In the genomic region with DNA sequence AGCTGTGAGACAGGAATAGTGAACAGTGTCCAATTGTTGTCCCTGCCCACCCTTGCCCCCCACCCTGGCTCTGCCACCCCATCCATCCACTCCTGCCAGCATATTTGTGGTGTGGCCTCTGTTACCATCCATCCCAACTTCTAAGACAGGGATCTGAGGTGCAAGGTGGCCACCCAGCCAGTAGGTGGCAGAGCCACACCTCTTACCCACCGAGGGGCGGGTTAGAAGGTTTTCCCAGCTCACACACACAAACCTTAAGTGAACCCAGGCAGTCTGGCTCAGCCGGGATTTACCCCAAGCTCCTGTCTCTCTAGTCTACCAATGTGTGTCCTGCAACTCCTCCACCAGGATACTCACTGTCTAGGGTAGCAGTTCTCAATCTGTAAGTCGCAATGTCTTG, we compare ENCODE assay signal across 9 mouse cellular contexts. TPM values are rescaled to one million over a fixed set of nuclear protein-coding genes. Genes with fewer than 3 reads are reported as not detected.
DNase-seq lines count a peak whose midpoint lies in the region; ATAC-seq and TF ChIP-seq lines count a peak whose summit lies in the region.
"Had no signal": no experiment of that assay in that cellular context is flagged by ENCODE, and none has a peak within 500 bp of the region (broad histone marks: within the 10 kb centered on the region; RNA-seq: fewer than 3 reads in every experiment).

No protein-coding gene starts in this region.

- TF ChIP-seq CTCF in liver, embryonic 14.5 days (IDR thresholded peaks at IDR 0.05; ENCODE audit: low read depth), result peak; percentile 81

- H3K9ac ChIP-seq in kidney, embryonic 16.5 days (replicated peaks; ENCODE audit: low read length), result no peak overlapping the region
- no peak overlapping the region for H3K9ac ChIP-seq in liver, embryonic 14.5 days (replicated peaks)
- no peak overlapping the region for H3K9ac ChIP-seq in hindbrain, embryonic 14.5 days
- H3K9ac ChIP-seq: limb, embryonic 15.5 days had no signal

- peak; percentile 65 for DNase-seq in kidney, adult 11 months
- DNase-seq in CD4-positive, CD25-positive, alpha-beta regulatory T cell, adult 2 months (ENCODE audit: low read depth, low spot score), result peak; percentile 68
- peak; percentile 56 for DNase-seq in R1 (ENCODE audit: low read depth, low spot score)
- peak; percentile 49 for DNase-seq in embryonic facial prominence, embryonic 10.5 days (ENCODE audit: low spot score)
- DNase-seq in liver, embryonic 14.5 days (ENCODE audit: low read depth in 3 of 3, low spot score in 3 of 3), result no peak
- peak; percentile 68 for DNase-seq in thymus, postnatal 14 days
- DNase-seq in hindbrain, embryonic 14.5 days (ENCODE audit: low spot score), result no peak

- no peak overlapping the region for H3K27ac ChIP-seq in kidney, embryonic 16.5 days (ENCODE audit: low read length)
- H3K27ac ChIP-seq in embryonic facial prominence, embryonic 10.5 days (replicated peaks), result no peak overlapping the region
- no peak overlapping the region for H3K27ac ChIP-seq in liver, embryonic 14.5 days
- H3K27ac ChIP-seq in hindbrain, embryonic 14.5 days, result no peak overlapping the region
- H3K27ac ChIP-seq: limb, embryonic 15.5 days had no signal

- H3K4me2 ChIP-seq in kidney, embryonic 16.5 days (replicated peaks; ENCODE audit: low read depth, low read length), result no peak overlapping the region
- H3K4me2 ChIP-seq in liver, embryonic 14.5 days (ENCODE audit: low read depth), result no peak overlapping the region
- H3K4me2 ChIP-seq in hindbrain, embryonic 14.5 days (replicated peaks), result no peak overlapping the region
- H3K4me2 ChIP-seq: limb, embryonic 15.5 days had no signal

- H3K36me3 ChIP-seq in kidney, embryonic 16.5 days (ENCODE audit: insufficient read depth, low read length), result no peaks in the 10 kb centered on the region
- H3K36me3 ChIP-seq in embryonic facial prominence, embryonic 10.5 days (replicated peaks), result no peaks in the 10 kb centered on the region
- no peaks in the 10 kb centered on the region for H3K36me3 ChIP-seq in liver, embryonic 14.5 days (replicated peaks; ENCODE audit: control insufficient read depth, insufficient read depth, low read depth)
- no peaks in the 10 kb centered on the region for H3K36me3 ChIP-seq in hindbrain, embryonic 14.5 days (replicated peaks; ENCODE audit: control insufficient read depth, insufficient read depth)
- H3K36me3 ChIP-seq: limb, embryonic 15.5 days had no signal

- no peak for ATAC-seq in kidney, embryonic 16.5 days (ENCODE audit: low FRiP score, low TSS enrichment)
- ATAC-seq in liver, embryonic 14.5 days (ENCODE audit: insufficient read depth), result no peak
- ATAC-seq in hindbrain, embryonic 14.5 days (ENCODE audit: low FRiP score), result no peak

- H3K9me3 ChIP-seq in kidney, embryonic 16.5 days (ENCODE audit: low read length), result no peaks in the 10 kb centered on the region
- H3K9me3 ChIP-seq in embryonic facial prominence, embryonic 10.5 days, result no peaks in the 10 kb centered on the region
- no peaks in the 10 kb centered on the region for H3K9me3 ChIP-seq in liver, embryonic 14.5 days (ENCODE audit: control insufficient read depth, low read length)
- no peaks in the 10 kb centered on the region for H3K9me3 ChIP-seq in hindbrain, embryonic 14.5 days (ENCODE audit: control insufficient read depth, low read length)
- H3K9me3 ChIP-seq: limb, embryonic 15.5 days had no signal

- no peaks in the 10 kb centered on the region for H3K27me3 ChIP-seq in kidney, embryonic 16.5 days (ENCODE audit: insufficient read depth, low read length)
- H3K27me3 ChIP-seq in embryonic facial prominence, embryonic 10.5 days (replicated peaks; ENCODE audit: low read depth, poor library complexity, severe bottlenecking), result no peaks in the 10 kb centered on the region; the same call in none of the 2 replicates
- no peaks in the 10 kb centered on the region for H3K27me3 ChIP-seq in liver, embryonic 14.5 days (ENCODE audit: control insufficient read depth, insufficient read depth, low read length)
- no peaks in the 10 kb centered on the region; the same call in 1 of the 2 replicates for H3K27me3 ChIP-seq in hindbrain, embryonic 14.5 days (ENCODE audit: control insufficient read depth, insufficient read depth, low read length)

- no peak for TF ChIP-seq EP300 in liver, embryonic 14.5 days (IDR thresholded peaks at IDR 0.05; ENCODE audit: low read depth)

- no peak overlapping the region for H3K4me3 ChIP-seq in kidney, embryonic 16.5 days (ENCODE audit: low read length)
- no peak overlapping the region for H3K4me3 ChIP-seq in embryonic facial prominence, embryonic 10.5 days
- no peak overlapping the region for H3K4me3 ChIP-seq in liver, embryonic 14.5 days (ENCODE audit: insufficient read depth in 1 of 2, low read depth in 2 of 2, low read length in 2 of 2)
- H3K4me3 ChIP-seq in hindbrain, embryonic 14.5 days (replicated peaks; ENCODE audit: low read length), result no peak overlapping the region
- H3K4me3 ChIP-seq: limb, embryonic 15.5 days had no signal

- WGBS in kidney, embryonic 16.5 days, result 24% methylated on average over 4 of the region's 4 CpGs
- 27% methylated on average over 4 of the region's 4 CpGs for WGBS in embryonic facial prominence, embryonic 10.5 days
- 17% methylated on average over 4 of the region's 4 CpGs for WGBS in liver, embryonic 14.5 days (ENCODE audit: insufficient replicate concordance)
- 27% methylated on average over 4 of the region's 4 CpGs for WGBS in hindbrain, embryonic 14.5 days

- no peaks in the 10 kb centered on the region for H3K4me1 ChIP-seq in kidney, embryonic 16.5 days (ENCODE audit: insufficient read depth, low read length)
- peaks cover 14% of the 10 kb centered on the region for H3K4me1 ChIP-seq in embryonic facial prominence, embryonic 10.5 days
- no peaks in the 10 kb centered on the region for H3K4me1 ChIP-seq in liver, embryonic 14.5 days (replicated peaks; ENCODE audit: control insufficient read depth in 2 of 2, insufficient read depth in 2 of 2, low read length in 1 of 2)
- H3K4me1 ChIP-seq in hindbrain, embryonic 14.5 days (replicated peaks; ENCODE audit: control insufficient read depth, insufficient read depth, low read length), result no peaks in the 10 kb centered on the region
- H3K4me1 ChIP-seq: limb, embryonic 15.5 days had no signal

RNA-seq across cellular contexts. Expression of a gene that starts 30.5 kb away (rescaled TPM):
- polyA plus RNA-seq in kidney, embryonic 16.5 days (2015; fragmentation: Nextera tagmentation; extraction: Ambion mirVana), result 4.1 and 4.7 TPM in 2 replicates
- 2.3 TPM in 2 replicates for polyA plus RNA-seq in embryonic facial prominence, embryonic 10.5 days (2016; fragmentation: Nextera tagmentation; extraction: Ambion mirVana)
- polyA plus RNA-seq in liver, embryonic 14.5 days (2012; rRNA removed), result 0.02 and 0.03 TPM in 2 replicates
- polyA plus RNA-seq in liver, embryonic 14.5 days (2014; fragmentation: Nextera tagmentation; extraction: Ambion mirVana), result not detected in 2 replicates
- 4.9 and 6.1 TPM in 2 replicates for polyA plus RNA-seq in hindbrain, embryonic 14.5 days (2014; fragmentation: Nextera tagmentation; extraction: Ambion mirVana)

RNA-seq across cellular contexts. Expression of a gene that starts 32.3 kb away (rescaled TPM):
- polyA plus RNA-seq in kidney, embryonic 16.5 days (2015; fragmentation: Nextera tagmentation; extraction: Ambion mirVana), result 90.4 and 101 TPM in 2 replicates
- 89.0 and 93.2 TPM in 2 replicates for polyA plus RNA-seq in embryonic facial prominence, embryonic 10.5 days (2016; fragmentation: Nextera tagmentation; extraction: Ambion mirVana)
- 1.1 and 1.3 TPM in 2 replicates for polyA plus RNA-seq in liver, embryonic 14.5 days (2012; rRNA removed)
- 1.5 and 2.2 TPM in 2 replicates for polyA plus RNA-seq in liver, embryonic 14.5 days (2014; fragmentation: Nextera tagmentation; extraction: Ambion mirVana)
- 22.8 and 28.4 TPM in 2 replicates for polyA plus RNA-seq in hindbrain, embryonic 14.5 days (2014; fragmentation: Nextera tagmentation; extraction: Ambion mirVana)

RNA-seq across cellular contexts. Expression of a gene that starts 56.6 kb away (rescaled TPM):
- 70.2 and 94.1 TPM in 2 replicates for polyA plus RNA-seq in kidney, embryonic 16.5 days (2015; fragmentation: Nextera tagmentation; extraction: Ambion mirVana)
- 120 and 121 TPM in 2 replicates for polyA plus RNA-seq in embryonic facial prominence, embryonic 10.5 days (2016; fragmentation: Nextera tagmentation; extraction: Ambion mirVana)
- polyA plus RNA-seq in liver, embryonic 14.5 days (2012; rRNA removed), result 12.4 and 13.5 TPM in 2 replicates
- 33.6 and 40.4 TPM in 2 replicates for polyA plus RNA-seq in liver, embryonic 14.5 days (2014; fragmentation: Nextera tagmentation; extraction: Ambion mirVana)
- 46.7 and 53.5 TPM in 2 replicates for polyA plus RNA-seq in hindbrain, embryonic 14.5 days (2014; fragmentation: Nextera tagmentation; extraction: Ambion mirVana)

Comparison
In these comparisons a context has a peak if more than half of its experiments do, and no peak if none do; other contexts are left out.
1. DNase-seq: peak in kidney, adult 11 months (single experiment), CD4-positive, CD25-positive, alpha-beta regulatory T cell, adult 2 months (single experiment), R1 (single experiment), embryonic facial prominence, embryonic 10.5 days (single experiment) and thymus, postnatal 14 days (single experiment); none in liver, embryonic 14.5 days (0 of 3) and hindbrain, embryonic 14.5 days (single experiment).